Mouse (Mus musculus): Measurements from ENCODE around the gene Tapbp.
"Not testable (repeated sequence)": the region's sequence is repeated elsewhere in the genome, so short reads cannot be mapped to it uniquely, and the experiment has no call there.

Tapbp gene

DNA sequence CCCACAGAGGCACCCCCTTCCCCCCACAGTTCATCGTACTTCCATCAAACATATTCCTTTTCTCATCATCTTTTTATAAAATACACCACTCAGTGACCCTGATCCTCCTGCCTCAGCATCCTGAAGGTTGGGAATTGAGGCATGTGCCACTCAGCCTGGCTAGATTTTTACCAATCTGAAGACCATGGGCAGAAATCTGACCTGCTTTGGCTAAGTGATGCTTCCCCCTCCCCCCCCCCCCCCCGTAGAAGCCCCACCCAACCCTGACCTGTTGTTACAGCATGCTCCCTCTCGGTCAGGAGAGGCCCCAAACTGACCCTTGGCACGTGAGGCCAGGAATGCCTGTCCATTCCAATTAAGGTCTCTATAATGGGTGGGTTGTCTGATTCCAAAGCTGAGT is 10.9 kb upstream of the Tapbp start, which contains the start of gene Platr17:
TSS of gene Platr17 (plus strand) at position 301 of the 400 bp plus-strand sequence.
- not testable (repeated sequence) for DNase-seq (ENCODE audit: low read depth)

DNA sequence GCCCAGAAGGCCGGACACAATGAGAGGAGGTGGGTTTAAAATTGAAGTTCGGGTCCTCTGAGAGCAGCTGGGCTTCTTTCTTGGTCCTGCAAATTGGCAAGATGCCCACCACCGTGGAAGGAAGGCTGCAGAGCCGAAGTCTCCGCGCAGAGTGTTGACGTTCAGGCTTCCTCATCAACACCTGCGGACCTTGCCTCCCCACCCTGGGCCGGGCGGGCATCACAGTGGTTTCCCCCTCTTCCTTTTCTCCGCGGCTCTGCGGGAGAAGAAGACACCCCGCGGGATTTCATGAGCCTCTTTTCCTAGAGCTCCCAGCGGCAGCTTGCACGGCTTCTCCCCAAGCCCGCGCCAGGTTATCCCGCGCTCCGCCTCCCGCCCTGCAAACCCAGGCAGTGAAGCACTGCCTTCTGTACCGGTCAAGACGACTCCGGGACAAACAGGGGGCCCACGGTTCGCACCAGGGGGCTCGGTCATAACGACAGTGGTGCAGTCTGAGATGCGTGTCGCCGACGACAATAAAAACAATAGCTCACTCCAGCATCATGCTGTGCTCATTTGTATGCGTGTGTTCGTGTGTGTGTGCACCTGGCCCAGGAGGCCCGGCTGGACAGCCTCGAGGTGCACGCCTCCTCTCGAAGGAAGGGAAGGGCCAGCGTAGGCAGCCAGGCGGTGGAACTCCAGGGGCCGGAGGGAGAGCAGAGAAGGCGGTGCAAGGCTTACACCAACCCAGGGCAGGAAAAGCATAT is 7.2 kb upstream of the Tapbp start:
- no peak for DNase-seq (ENCODE audit: low read depth)

GRCm38 (mm10) chr17:33909077-33909868 is 6.4 kb upstream of the Tapbp start, which contains the start of gene Daxx:
Gene Daxx, plus strand, starts transcription at chr17:33909414.
- peak; percentile 95 for DNase-seq (ENCODE audit: low read depth)

DNA sequence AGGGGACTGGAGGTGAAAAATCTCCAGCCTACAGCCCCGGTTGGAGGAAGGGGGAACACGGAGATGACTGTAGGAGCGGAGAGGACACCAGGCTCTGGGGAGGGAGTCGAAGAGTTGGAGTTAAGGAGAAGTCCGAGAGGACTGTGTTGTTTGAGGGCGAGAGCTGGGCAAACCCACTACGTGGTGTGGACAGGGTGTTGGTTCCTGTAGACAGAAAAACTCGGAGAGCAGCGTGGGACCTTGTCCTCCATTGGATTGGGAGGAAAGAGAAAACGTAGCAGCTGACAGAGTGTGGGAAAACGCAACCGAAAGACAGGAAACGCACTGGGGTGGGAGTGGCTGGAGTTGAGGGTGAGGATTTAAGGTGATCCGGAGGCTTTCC is 5.8 kb upstream of the Tapbp start:
- DNase-seq (ENCODE audit: low read depth) = no peak

GRCm38 (mm10) chr17:33910346-33911051 is 5.2 kb upstream of the Tapbp start:
- no peak for DNase-seq (ENCODE audit: low read depth)

DNA sequence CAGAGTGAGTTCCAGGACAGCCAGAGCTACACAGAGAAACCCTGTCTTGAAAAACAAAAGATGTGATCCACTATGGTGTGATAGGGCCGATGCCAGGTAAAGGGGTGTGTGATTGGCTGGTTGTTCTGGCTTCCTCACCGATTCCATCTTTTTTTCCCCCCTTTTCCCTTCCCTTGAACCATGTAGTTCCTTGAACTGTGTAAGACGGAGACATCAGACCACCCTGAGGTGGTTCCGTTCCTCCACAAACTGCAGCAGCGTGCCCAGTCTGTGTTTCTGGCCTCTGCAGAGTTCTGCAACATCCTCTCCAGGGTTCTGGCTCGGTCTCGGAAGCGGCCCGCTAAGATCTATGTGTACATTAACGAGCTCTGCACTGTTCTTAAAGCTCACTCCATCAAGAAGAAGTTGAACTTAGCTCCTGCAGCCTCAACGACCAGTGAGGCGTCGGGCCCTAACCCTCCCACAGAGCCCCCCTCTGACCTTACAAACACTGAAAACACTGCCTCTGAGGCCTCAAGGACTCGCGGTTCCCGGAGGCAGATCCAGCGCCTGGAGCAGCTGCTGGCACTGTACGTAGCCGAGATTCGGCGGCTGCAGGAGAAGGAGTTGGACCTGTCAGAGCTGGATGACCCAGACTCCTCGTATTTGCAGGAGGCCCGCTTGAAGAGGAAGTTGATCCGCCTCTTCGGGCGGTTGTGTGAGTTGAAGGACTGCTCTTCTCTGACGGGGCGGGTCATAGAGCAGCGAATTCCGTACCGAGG is 4.5 kb upstream of the Tapbp start:
- DNase-seq (ENCODE audit: low read depth) = no peak

GRCm38 (mm10) chr17:33911813-33912414 is 3.8 kb upstream of the Tapbp start:
- no peak for DNase-seq (ENCODE audit: low read depth)

DNA sequence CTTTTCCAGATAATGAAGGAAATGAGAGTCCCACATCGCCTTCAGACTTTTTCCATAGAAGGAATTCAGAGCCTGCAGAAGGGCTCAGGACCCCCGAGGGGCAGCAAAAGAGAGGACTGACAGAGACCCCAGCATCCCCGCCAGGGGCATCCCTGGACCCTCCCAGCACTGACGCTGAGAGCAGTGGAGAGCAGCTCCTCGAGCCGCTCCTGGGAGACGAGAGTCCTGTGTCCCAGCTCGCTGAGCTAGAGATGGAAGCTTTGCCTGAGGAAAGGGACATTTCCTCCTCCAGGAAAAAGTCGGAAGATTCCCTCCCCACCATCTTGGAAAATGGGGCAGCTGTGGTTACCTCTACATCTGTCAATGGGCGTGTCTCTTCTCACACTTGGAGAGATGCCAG is 2.4 kb upstream of the Tapbp start:
- no peak for DNase-seq (ENCODE audit: low read depth)

DNA sequence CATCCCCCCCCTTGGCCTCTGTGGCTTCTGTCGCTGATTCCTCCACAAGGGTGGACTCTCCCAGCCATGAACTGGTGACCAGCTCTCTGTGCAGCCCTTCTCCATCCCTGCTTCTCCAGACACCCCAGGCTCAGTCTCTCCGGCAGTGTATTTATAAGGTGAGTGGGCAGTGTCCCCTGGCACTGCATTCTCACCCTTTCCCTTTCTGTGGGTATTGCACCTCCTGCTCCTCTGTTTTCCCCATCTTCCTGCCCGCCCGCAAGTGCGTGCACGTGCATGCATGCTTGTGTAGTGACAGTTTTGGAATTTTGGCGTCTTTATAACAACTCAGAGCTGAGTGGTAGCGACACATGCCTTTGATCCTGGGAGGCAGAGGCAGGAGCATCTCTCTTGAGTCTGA is 1.8 kb upstream of the Tapbp start:
- no peak for DNase-seq (ENCODE audit: low read depth)

GRCm38 (mm10) chr17:33914969-33915391 is 719 bp upstream of the Tapbp start:
- no peak for DNase-seq (ENCODE audit: low read depth)

DNA sequence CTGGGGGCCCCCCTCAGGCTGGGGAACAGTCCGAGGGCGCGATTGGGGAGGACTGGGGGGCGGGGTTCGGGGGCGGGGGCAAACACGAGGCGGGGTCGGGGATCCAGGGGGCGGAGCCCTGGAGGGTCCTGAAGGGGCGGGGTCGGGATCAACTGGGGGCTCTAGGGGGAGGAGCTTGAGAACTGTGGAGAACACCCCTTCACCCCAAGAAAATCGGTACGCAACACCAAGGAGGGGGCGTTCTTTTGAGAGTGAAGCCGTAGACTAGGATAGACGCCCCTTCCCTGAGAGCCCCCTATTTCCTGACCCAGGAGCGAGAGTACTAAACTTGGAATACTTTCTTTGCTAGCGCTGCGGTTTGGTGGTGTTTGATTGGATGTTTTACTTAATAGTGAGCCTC is 595 bp downstream of the Tapbp start:
- no peak for DNase-seq (ENCODE audit: low read depth)

DNA sequence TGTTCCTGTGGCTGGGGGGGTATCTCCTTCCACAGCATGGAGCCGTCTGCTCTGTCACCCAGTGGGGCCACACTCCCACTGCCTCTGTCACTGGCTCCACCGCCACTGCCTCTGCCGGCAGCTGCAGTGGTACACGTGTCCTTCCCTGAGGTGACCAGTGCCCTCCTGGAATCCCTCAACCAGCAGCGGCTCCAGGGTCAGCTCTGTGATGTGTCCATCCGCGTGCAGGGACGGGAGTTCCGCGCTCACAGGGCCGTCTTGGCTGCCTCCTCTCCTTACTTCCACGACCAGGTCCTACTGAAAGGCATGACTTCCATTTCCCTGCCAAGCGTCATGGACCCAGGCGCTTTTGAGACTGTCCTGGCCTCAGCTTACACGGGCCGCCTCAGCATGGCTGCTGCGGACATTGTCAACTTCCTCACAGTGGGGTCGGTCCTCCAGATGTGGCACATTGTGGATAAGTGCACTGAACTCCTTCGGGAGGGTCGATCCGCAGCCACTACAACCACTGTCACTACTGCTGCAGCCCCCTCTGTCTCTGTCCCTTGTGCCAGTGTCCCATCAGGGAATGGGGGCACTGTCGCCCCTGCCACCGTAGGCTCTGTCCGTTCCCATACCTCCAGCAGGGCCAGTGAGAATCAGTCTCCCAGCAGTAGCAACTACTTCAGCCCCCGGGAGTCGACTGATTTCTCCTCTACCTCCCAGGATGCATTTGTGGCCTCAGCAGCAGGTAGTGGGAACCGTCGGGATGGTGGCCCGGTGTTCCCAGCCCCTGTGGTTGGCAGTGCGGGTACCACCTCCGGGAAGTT is 1.4 kb downstream of the Tapbp start:
- DNase-seq (ENCODE audit: low read depth) = no peak

DNA sequence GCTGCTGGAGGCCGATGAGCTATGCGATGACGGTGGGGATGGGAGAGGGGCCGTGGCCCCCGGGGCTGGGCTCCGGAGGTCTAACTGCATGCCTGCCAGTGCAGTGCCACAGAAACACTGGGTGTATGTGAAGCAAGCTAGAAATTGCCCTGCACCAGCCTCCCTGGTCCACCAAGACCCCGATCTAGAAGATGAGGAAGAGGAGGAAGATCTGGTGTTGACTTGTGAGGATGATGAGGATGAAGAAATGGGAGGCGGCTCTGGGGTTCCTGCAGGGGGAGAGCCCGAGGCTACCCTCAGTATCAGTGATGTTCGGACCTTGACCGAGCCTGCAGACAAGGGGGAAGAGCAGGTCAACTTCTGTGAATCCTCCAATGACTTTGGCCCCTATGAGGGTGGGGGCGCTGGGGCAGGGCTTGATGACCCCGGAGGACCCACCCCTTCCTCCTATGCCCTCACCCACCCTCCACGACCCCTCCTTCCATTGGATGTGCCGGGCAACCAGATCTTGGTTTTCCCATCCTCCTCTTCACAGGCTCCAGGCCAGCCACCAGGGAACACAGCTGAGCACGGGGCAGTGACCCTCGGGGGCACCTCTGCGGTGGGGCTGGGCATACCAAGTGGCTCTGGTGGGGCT is 2.1 kb downstream of the Tapbp start:
- DNase-seq (ENCODE audit: low read depth) = no peak

DNA sequence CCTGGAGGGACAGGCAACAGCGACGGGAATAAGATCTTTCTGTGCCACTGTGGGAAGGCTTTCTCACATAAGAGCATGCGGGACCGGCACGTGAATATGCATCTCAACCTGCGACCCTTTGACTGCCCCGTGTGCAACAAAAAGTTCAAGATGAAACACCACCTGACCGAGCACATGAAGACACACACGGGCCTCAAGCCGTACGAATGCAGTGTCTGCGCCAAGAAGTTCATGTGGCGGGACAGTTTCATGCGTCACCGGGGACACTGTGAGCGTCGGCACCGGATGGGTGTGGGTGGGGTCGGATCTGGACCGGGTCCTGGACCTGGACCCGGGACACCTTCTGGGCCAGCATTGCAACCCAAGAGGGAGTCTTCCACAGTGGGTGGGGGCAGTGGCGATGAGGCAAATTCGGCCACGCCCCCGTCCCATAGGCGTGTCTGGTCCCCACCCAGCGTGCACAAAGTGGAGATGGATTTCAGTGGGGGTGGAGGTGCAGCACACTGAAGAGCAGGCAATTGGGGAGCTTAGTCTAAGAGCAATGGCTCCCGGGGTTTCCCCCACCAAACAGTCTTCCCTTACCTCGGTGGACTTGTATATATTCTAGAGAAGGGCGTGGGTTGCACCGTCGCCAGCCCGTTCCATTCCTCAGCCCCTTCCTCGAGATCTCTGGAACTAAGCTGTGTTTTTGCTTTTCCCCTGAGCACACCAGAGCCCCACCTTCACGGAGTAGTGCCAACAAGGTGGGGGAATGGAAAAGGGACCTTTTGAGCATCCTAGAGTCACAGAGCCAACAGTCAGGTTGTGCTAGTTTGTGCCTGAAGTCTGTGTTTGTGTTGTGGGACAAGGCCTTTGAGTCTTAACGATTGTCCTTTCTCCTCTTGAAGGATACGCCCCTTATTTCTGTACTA is 2.8 kb downstream of the Tapbp start:
- DNase-seq (ENCODE audit: low read depth) = no peak

DNA sequence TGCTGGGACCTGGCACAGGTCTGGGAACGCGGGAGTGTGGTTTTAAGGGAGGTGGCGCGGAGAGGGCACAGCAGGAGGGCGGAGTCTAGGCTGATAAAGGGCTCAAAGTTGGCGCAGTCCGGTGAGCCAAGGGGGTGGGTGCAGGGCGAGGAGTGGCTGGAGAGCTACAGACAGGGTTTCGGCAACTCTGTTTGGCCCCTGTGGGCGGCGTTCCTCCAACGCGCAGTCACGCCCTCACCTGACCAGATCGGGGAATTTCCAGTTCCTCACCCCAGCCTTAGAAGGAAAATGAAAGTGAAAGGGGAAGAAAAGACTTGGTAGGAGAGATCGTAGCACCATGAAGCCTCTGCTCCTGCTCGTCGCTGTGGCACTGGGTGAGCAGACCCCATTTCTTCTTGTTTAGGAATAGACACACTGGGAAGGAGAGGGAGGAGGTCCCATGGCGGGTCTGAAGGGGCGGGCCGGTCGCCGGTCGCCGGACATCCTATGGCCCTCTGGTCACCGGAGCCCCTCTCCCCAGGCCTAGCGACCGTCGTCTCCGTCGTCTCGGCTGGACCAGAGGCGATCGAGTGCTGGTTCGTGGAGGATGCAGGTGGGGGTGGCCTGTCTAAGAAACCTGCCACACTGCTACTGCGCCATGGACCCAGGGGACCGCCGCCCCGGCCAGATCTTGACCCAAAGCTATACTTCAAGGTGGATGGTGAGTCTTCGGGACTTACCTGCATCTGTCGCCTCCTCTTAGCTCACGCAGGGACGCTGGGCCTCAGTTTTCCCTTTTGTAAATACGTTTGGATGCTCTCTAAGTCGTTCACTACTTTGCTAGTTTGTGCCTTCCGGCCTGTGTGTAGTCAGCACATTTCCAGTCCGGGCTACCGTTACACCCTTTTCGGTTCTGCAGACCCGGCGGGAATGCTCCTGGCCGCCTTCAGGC is 3.9 kb downstream of the Tapbp start:
- DNase-seq (ENCODE audit: low read depth) = peak; percentile 91

- peak; percentile 90 for DNase-seq (ENCODE audit: low read depth)
Observed at GRCm38 (mm10) chr17:33920282-33921097, 4.8 kb downstream of the Tapbp start.

- no peak for DNase-seq (ENCODE audit: low read depth)
Observed at GRCm38 (mm10) chr17:33921361-33921760, 5.7 kb downstream of the Tapbp start.
